Mouse (Mus musculus): ENCODE results near the gene Cngb1. TPM values are rescaled to one million over a fixed set of nuclear protein-coding genes. Genes with fewer than 3 reads are reported as not detected.

Gene Cngb1
- polyA plus RNA-seq, 1 experiment from 2014 or later: 0.54 TPM

DNA sequence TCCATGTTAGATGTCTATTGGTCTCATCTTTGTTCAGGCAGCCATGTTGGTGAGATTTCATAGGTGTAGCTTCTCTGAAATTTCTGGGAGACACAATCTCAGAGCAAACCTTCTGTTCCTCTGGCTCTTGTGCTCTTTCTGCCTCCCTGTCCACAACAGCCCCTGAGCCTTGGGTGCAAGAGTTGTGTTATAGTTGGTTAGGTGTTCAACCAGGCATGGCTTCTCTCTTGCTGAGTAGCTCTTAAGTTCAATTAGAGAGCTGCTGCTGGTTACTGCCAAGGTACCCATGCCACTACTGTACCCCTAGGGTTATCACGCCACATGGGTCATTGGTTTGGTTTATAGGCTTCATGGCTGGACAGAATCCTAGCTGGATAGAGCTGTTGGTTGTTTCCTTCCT, 9.0 kb upstream of the Cngb1 start:
- H3K4me3 ChIP-seq (replicated peaks): no peak overlapping the region
- H3K9me3 ChIP-seq: no peaks in the 10 kb centered on the region
- H3K4me2 ChIP-seq (replicated peaks): no peak overlapping the region
- H3K9ac ChIP-seq (replicated peaks): no peak overlapping the region
- WGBS: 88% methylated on average over 1 of the region's 1 CpGs
- no peak for ATAC-seq
- peaks cover 17% of the 10 kb centered on the region for H3K4me1 ChIP-seq (replicated peaks)
- no peaks in the 10 kb centered on the region for H3K36me3 ChIP-seq
- peaks cover 11% of the 10 kb centered on the region for H3K27me3 ChIP-seq
- H3K27ac ChIP-seq: no peak overlapping the region

DNA sequence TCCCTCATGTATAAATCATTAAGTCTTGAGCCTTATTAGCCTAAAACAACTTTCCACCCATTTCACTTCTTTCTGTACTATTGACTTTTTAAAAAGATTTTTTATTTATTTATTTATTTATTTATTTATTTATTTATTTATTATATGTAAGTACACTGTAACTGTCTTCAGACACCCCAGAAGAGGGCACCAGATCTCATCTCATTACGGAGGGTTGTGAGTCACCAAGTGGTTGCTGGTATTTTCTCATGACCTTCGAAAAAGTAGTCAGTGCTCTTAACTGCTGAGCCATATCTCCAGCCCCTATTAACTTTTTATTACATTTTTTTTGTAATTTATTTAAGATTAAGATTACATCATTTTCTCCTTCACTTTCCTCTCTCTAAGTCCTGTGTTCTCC, 8.3 kb upstream of the Cngb1 start:
- peaks cover 16% of the 10 kb centered on the region for H3K4me1 ChIP-seq (replicated peaks)
- H3K4me3 ChIP-seq (replicated peaks): no peak overlapping the region
- H3K27me3 ChIP-seq: peaks cover 7% of the 10 kb centered on the region
- H3K27ac ChIP-seq: no peak overlapping the region
- no peak overlapping the region for H3K9ac ChIP-seq (replicated peaks)
- no peaks in the 10 kb centered on the region for H3K36me3 ChIP-seq
- H3K9me3 ChIP-seq: no peaks in the 10 kb centered on the region
- WGBS: 81% methylated on average over 2 of the region's 2 CpGs
- H3K4me2 ChIP-seq (replicated peaks): no peak overlapping the region
- no peak for ATAC-seq

DNA sequence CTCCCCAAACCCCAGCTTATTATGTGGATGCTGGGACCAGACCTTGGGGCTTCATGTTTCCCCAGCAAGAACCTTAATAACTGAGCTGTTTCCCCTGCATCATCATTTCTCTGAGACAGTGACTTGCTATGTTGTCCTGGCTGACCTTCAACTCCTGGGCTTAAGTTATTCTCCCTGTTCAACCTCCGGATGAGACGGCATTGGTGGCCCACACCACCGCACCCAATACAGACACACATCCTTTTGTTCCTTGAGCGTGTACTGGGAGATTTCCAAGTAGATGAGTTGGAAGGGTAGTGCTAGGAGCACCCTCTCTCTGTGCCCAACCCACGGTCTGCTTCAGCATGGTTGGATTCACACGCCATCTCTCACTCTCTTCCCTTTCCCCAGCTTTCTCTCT, 7.5 kb upstream of the Cngb1 start:
- H3K27ac ChIP-seq: no peak overlapping the region
- no peaks in the 10 kb centered on the region for H3K9me3 ChIP-seq
- no peak for ATAC-seq
- H3K27me3 ChIP-seq: peaks cover under 1% of the 10 kb centered on the region; the same call in 1 of the 2 replicates
- H3K4me2 ChIP-seq (replicated peaks): no peak overlapping the region
- 87% methylated on average over 6 of the region's 6 CpGs for WGBS
- peaks cover 19% of the 10 kb centered on the region for H3K4me1 ChIP-seq (replicated peaks)
- H3K36me3 ChIP-seq: no peaks in the 10 kb centered on the region
- H3K4me3 ChIP-seq (replicated peaks): no peak overlapping the region
- no peak overlapping the region for H3K9ac ChIP-seq (replicated peaks)

DNA sequence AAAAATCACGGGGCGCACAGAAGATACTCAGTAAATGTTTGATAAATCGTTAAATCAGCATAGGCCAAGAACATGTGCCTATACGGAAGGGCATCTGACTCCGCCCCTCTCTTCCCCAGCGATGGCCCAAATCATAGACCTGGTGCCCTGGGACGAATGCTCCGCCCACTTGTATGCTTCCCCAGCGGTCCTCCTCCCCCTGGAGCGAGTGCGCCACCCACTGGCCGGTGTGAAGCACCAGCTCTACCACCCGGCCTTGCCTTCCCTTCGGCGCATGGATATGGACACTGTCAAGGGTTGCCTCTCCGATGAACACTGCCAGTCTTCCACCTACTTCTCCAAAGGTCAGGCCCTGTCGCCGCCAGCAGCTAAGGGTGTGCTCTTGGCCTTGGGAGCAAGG, 6.5 kb upstream of the Cngb1 start:
- Histone ChIP-seq H3K27me3 (no peaks in the 10 kb centered on the region), H3K27ac (no peak overlapping the region), H3K9me3 (no peaks in the 10 kb centered on the region), H3K4me3 (replicated peaks) (no peak overlapping the region), H3K4me1 (replicated peaks) (peaks cover 19% of the 10 kb centered on the region), H3K4me2 (replicated peaks) (no peak overlapping the region), H3K9ac (replicated peaks) (no peak overlapping the region), H3K36me3 (no peaks in the 10 kb centered on the region)
- WGBS: 71% methylated on average over 18 of the region's 18 CpGs
- no peak for ATAC-seq

GRCm38 (mm10) chr8:95310342-95310970, 4.1 kb upstream of the Cngb1 start, which contains the start of gene Tepp:
Gene Tepp (plus strand): TSS chr8:95310566.
- Histone ChIP-seq H3K9ac (replicated peaks) (no peak within 1 kb of the TSS), H3K4me3 (replicated peaks) (no peak within 1 kb of the TSS), H3K4me2 (replicated peaks) (peak within 1 kb of the TSS; percentile 26), H3K27ac (peak within 1 kb of the TSS; percentile 20; the same call in 1 of the 2 replicates), H3K9me3 (no peaks in the 10 kb centered on the region), H3K27me3 (no peaks in the 10 kb centered on the region), H3K4me1 (replicated peaks) (peaks cover 19% of the 10 kb centered on the region), H3K36me3 (no peaks in the 10 kb centered on the region)
- 19% methylated on average over 6 of the region's 6 CpGs for WGBS
- ATAC-seq: peak; percentile 73

GRCm38 (mm10) chr8:95305526-95305925, 859 bp downstream of the Cngb1 start:
- no peak for ATAC-seq
- no peak overlapping the region for H3K4me2 ChIP-seq (replicated peaks)
- 80% methylated on average over 4 of the region's 4 CpGs for whole genome bisulfite sequencing

GRCm38 (mm10) chr8:95302410-95302809, 4.0 kb downstream of the Cngb1 start:
- H3K9me3 ChIP-seq: no peaks in the 10 kb centered on the region
- H3K27me3 ChIP-seq: no peaks in the 10 kb centered on the region
- 21% methylated on average over 5 of the region's 5 CpGs for WGBS
- H3K4me2 ChIP-seq (replicated peaks): no peak overlapping the region
- no peak overlapping the region for H3K27ac ChIP-seq
- no peak overlapping the region for H3K9ac ChIP-seq (replicated peaks)
- no peak for ATAC-seq
- no peak overlapping the region for H3K4me3 ChIP-seq (replicated peaks)
- no peaks in the 10 kb centered on the region for H3K4me1 ChIP-seq (replicated peaks)
- no peaks in the 10 kb centered on the region for H3K36me3 ChIP-seq

More at GRCm38 (mm10) chr8:95305526-95305925, 859 bp downstream of the Cngb1 start:
- Histone ChIP-seq H3K4me1 (replicated peaks) (peaks cover 8% of the 10 kb centered on the region), H3K36me3 (no peaks in the 10 kb centered on the region), H3K4me3 (replicated peaks) (no peak overlapping the region), H3K9me3 (no peaks in the 10 kb centered on the region), H3K9ac (replicated peaks) (no peak overlapping the region), H3K27ac (no peak overlapping the region), H3K27me3 (no peaks in the 10 kb centered on the region)

- Histone ChIP-seq H3K4me1 (replicated peaks) (no peaks in the 10 kb centered on the region), H3K9me3 (no peaks in the 10 kb centered on the region), H3K4me3 (replicated peaks) (no peak overlapping the region), H3K27ac (no peak overlapping the region), H3K36me3 (no peaks in the 10 kb centered on the region), H3K4me2 (replicated peaks) (no peak overlapping the region), H3K9ac (replicated peaks) (no peak overlapping the region), H3K27me3 (no peaks in the 10 kb centered on the region)
- WGBS: 76% methylated on average over 7 of the region's 7 CpGs
- ATAC-seq: 0 out of 2 replicates have a peak, but pooled peaks have one; percentile 34
Observed at GRCm38 (mm10) chr8:95293891-95294290, 12.5 kb downstream of the Cngb1 start.

DNA sequence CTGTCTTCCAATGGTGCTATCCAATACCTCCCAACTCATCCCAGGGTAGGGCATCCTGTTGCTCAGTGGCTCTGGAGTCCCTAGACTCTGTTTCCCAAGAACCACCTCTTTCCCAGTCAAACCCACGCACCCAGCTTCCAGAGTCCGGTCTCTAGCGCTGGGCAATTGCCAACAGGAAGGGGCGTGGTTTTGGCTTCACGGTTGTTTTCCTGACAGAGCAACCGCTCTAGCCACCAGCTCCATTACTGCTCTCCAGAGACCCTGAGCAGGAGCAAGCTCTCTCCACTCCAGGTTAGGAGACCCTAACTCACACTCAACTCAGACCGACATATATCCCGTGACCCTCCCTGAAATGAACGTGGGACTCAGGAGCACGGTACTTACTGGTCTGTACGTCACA, 13.2 kb downstream of the Cngb1 start:
- no peaks in the 10 kb centered on the region for H3K36me3 ChIP-seq
- 89% methylated on average over 11 of the region's 11 CpGs for WGBS
- no peaks in the 10 kb centered on the region for H3K9me3 ChIP-seq
- H3K9ac ChIP-seq (replicated peaks): no peak overlapping the region
- no peaks in the 10 kb centered on the region for H3K27me3 ChIP-seq
- no peaks in the 10 kb centered on the region for H3K4me1 ChIP-seq (replicated peaks)
- ATAC-seq: 0 out of 2 replicates have a peak, but pooled peaks have one; percentile 6
- no peak overlapping the region for H3K27ac ChIP-seq
- no peak overlapping the region for H3K4me2 ChIP-seq (replicated peaks)
- no peak overlapping the region for H3K4me3 ChIP-seq (replicated peaks)

DNA sequence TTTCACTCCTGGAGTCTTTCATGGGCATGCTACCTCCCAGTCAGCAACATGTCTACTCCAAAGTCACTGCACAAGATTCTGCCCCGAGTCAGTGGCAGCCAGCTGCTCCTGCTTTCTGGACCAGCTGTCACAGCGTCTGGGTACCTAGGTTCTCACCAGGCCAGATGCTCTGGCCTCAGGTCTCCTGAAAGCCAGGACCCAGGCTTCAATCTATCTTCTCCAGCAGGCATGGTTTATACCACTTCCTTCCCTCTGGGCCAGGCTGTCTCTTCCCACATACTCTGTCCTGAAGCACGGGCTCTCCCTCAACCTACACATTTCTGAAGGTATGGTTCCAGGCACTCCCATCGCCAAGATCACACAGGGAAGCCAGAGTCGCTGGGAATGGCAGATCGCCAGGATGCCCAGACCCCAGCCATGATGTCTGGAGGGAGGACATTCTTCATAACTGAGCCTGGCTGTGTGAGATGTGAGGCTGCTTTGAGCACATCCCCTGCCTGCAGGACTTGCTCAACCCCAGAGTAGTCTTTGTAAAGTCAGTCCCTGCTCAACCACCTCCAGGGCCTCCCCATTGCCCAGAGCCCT, 17.2 kb downstream of the Cngb1 start:
- H3K36me3 ChIP-seq: no peaks in the 10 kb centered on the region
- no peaks in the 10 kb centered on the region for H3K27me3 ChIP-seq
- H3K27ac ChIP-seq: no peak overlapping the region
- no peaks in the 10 kb centered on the region for H3K9me3 ChIP-seq
- ATAC-seq: no peak
- H3K4me3 ChIP-seq (replicated peaks): no peak overlapping the region
- no peak overlapping the region for H3K4me2 ChIP-seq (replicated peaks)
- 76% methylated on average over 6 of the region's 6 CpGs for WGBS
- H3K4me1 ChIP-seq (replicated peaks): no peaks in the 10 kb centered on the region
- H3K9ac ChIP-seq (replicated peaks): no peak overlapping the region

DNA sequence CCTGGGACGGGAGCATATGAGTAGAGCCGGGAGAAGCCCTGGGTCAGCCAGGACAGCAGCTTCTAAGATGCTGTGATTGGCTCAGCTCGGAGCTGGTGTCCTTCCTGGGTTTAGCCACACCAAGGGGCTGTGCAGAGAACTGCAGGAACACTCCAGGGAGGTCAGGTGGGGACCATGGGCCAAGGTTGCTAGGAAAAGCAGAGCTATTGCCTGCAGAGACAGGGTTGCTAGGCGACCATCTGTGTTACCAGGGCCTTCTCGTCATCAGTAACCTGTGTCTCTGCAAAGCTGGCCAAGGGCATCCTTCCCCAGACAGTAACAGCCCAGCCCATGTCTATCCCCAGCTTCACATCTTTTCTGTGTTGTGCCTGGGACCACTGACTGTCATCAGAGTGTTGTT, 24.9 kb downstream of the Cngb1 start:
- H3K36me3 ChIP-seq: no peaks in the 10 kb centered on the region
- peaks cover 9% of the 10 kb centered on the region for H3K4me1 ChIP-seq (replicated peaks)
- H3K4me2 ChIP-seq (replicated peaks): no peak overlapping the region
- H3K27ac ChIP-seq: no peak overlapping the region
- H3K4me3 ChIP-seq (replicated peaks): no peak overlapping the region
- ATAC-seq: peak; percentile 77
- H3K9me3 ChIP-seq: no peaks in the 10 kb centered on the region
- no peak overlapping the region for H3K9ac ChIP-seq (replicated peaks)
- no peaks in the 10 kb centered on the region for H3K27me3 ChIP-seq
- 66% methylated on average over 5 of the region's 5 CpGs for WGBS

GRCm38 (mm10) chr8:95272871-95273270, 33.5 kb downstream of the Cngb1 start:
- Histone ChIP-seq H3K27me3 (no peaks in the 10 kb centered on the region), H3K4me1 (replicated peaks) (0 out of 2 replicates have a peak, but pooled peaks cover 7% of the 10 kb centered on the region), H3K36me3 (no peaks in the 10 kb centered on the region), H3K4me2 (replicated peaks) (no peak overlapping the region), H3K4me3 (replicated peaks) (no peak overlapping the region), H3K9ac (replicated peaks) (no peak overlapping the region), H3K9me3 (no peaks in the 10 kb centered on the region), H3K27ac (no peak overlapping the region)
- ATAC-seq: no peak
- WGBS: 51% methylated on average over 2 of the region's 2 CpGs
